Mouse (Mus musculus) spleen, adult 2 months (tissue): Measurements from ENCODE around the gene Rgs7bp.

Source experiments
- CTCF ChIP-seq: fragments of 200-500 bp; IDR thresholded peaks from 2 replicates; pipeline ENCODE4 v1.5.1; 2011; ENCODE audit warnings: mild to moderate bottlenecking, inconsistent platforms; ENCODE audit not compliant: insufficient read depth, insufficient read length, insufficient replicate concordance; ENCODE audit errors: extremely low read depth
- POLR2A ChIP-seq: fragments of 200-500 bp; IDR thresholded peaks from 2 replicates; pipeline ENCODE4 v1.6.1; 2011; ENCODE audit warnings: low read depth, low read length, inconsistent platforms

DNA sequence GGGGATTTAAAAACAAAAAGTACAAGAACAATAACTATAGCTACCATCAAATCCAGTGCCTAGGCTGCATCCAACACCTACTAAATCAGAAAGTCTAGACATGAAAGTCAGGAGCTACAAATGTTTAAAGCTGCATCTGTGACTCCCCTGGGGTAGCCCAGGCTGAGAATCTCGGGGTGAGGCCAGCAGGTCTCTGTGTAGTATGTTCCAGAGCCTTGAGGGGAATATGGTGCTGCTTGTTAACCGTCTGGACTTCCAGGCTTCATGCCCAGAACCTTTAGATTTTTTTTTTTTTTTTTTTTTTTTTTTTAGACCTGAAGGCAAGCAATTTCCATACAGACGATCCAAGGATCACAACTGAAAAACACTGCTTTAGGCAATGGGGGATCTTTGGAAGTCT lies 10.8 kb downstream of the Rgs7bp start:
- TF ChIP-seq CTCF (no peak), POLR2A (no peak)
